Mouse (Mus musculus) brown adipose tissue, adult 24 weeks (tissue): ENCODE measurements around the gene Grasp. TPM values are rescaled to one million over a fixed set of nuclear protein-coding genes. Genes with fewer than 3 reads are reported as not detected.
A peak's percentile ranks its signal among the peaks of the same experiment; 100 is the strongest.

Experiments
- H3K27ac ChIP-seq: fragments of 200-500 bp; replicated peaks from 2 replicates; pipeline ENCODE4 v1.5.1; 2012; ENCODE audit warnings: low read depth, mild to moderate bottlenecking, low read length
- H3K4me1 ChIP-seq: fragments of 200-500 bp; 2 replicates; pipeline ENCODE4 v1.6.1; 2012; ENCODE audit warnings: low read length, mixed read lengths; ENCODE audit not compliant: control insufficient read depth, insufficient read depth, insufficient read length
- H3K4me3 ChIP-seq: fragments of 200-500 bp; 2 replicates; pipeline ENCODE4 v1.5.1; 2012; ENCODE audit warnings: low read depth, mild to moderate bottlenecking, low read length, moderate library complexity; ENCODE audit not compliant: insufficient read depth
- polyA plus RNA-seq: library from polyadenylated mRNA; stranded (reverse); fragments of >200 nt; gene quantifications from 2 replicates; pipeline ENCODE4 v1.2.4, GENCODE M21; 2012; ENCODE audit not compliant: missing spikeins, insufficient read depth, insufficient read length

Gene Grasp
- polyA plus RNA-seq, 1 experiment, result 3.7 TPM

DNA sequence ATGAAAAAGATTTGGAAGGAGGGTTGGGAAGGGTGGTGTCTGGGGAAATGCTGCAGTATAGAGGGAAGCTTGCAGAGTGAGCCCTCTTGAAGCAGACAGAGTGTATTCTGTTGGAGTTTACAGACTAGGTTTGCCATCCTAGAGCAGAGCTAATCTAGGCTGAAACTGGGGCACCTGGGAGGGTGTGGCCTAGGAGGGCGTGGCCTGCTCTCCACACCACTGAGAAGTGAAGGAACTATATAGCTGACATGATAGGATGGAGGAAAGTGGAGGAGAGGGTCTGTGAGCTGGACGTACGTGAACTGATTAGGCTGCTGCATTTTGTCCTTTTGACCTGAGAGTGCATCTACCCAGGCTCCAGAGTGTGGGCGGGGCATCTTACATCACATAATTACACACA lies 20.3 kb upstream of the Grasp start:
- Histone ChIP-seq H3K4me3 (no peak overlapping the region), H3K4me1 (no peaks in the 10 kb centered on the region), H3K27ac (no peak overlapping the region)

DNA sequence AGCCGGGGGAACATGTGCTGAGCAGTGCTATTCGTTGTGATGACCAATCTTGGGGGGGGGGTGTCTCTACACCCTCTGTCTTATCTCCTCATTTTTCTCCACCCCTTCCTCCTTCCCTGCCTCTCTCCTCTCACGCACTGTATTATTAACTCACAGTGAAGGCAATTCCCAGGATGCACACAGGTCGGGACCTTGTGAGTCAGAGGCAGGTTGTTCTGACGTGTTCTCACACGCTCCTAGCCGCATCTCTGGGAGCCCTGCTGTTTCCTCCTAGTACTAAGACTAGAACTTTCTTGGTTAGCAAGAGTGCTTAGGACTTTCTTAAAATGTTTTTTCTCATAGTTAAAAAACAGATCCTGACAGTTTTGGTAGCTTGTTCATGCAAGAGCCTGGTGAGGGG lies 19.2 kb upstream of the Grasp start:
- Histone ChIP-seq H3K4me1 (no peaks in the 10 kb centered on the region), H3K4me3 (no peak overlapping the region), H3K27ac (no peak overlapping the region)

DNA sequence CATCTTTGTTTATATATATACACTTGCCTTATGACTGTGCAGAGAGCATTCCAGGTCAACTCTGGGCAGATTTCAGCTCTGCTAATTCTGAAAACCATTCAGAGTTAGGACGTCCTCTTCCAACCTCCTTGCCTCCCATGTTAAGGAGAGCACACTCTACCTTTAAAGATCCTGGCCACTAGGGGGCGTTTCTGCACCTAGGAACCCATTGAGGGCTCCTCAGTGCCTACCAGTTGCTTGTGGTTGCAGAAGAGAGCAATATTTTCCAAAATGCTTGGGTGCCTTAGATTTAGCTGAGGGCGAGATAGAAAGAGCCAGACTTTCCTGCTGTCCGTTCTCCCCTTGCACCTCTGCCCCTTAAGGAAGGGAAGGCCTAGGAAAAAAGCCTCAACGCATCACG lies 13.8 kb upstream of the Grasp start:
- Histone ChIP-seq H3K27ac (no peak overlapping the region), H3K4me3 (no peak overlapping the region), H3K4me1 (peaks cover 3% of the 10 kb centered on the region; the same call in 1 of the 2 replicates)

DNA sequence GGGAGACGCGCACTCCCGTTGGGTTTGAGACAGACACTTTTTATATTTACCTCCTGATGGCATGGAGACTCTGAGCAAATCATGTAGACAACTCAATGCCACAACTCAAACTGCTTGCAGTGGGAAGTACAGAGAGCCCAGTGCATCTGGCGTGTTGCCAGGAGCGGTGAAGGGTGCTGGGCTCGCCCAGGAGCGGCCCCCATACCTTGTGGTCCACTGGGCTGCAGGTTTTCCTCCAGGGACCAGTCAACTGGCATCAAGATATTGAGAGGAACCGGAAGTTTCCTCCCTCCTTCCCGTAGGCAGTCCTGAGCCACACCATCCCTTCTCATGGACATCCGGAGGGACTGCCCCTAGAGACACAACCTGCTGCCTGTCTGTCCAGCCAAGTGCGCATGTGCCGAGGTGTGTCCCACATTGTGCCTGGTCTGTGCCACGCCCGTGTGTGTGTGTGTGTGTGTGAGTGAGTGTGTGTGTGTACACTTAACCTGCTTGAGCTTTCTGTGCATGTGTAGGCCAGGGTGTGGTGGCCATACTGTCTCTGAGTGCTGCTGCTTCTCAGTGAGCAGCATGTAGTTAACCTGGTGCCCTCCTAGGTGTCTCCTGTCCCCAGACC lies 12.9 kb upstream of the Grasp start:
- Histone ChIP-seq H3K27ac (no peak overlapping the region), H3K4me3 (no peak overlapping the region), H3K4me1 (peaks cover 3% of the 10 kb centered on the region; the same call in 1 of the 2 replicates)

DNA sequence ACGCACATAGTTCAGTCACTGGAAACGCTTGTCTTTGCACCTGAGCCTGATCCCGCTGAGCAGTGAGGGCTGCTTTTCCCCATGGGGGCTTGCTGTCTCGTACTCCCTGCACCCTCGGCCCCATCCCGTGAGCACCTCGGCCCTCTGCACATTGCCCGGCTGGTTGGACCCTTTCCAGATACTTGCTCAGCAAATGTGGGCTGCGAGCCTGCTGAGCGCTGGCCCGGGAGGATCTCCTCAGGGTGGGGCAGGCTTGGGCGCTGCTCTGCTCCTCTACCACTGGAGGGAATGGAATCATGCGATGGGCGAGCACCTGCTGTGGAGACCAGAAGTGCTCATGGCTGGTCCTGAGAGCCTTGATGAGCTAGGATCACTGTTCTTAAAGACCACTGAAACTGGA lies 11.6 kb upstream of the Grasp start:
- H3K4me3 ChIP-seq, result no peak overlapping the region
- H3K27ac ChIP-seq, result no peak overlapping the region
- H3K4me1 ChIP-seq, result peaks cover 3% of the 10 kb centered on the region; the same call in 1 of the 2 replicates

DNA sequence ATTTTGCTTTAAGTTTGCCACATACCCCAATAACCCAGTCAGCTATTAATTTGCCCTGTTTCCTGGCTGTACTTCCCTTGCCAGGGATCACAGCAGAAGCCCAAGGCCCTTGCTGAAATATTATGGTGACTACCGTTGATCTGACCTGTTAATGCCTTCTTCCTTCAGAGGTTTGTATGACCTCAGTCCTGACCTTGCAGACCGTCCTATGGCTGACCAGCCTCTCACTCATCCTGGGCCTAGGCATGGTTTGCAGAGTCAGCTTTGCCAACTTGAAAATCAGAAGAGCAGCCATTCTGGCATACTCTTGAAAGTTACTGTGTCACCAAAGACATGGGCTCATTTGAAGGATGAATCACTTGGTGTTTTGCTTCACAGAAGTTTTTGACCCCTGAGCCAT lies 8.9 kb upstream of the Grasp start:
- Histone ChIP-seq H3K27ac (no peak overlapping the region), H3K4me3 (no peak overlapping the region), H3K4me1 (peaks cover 3% of the 10 kb centered on the region; the same call in 1 of the 2 replicates)

DNA sequence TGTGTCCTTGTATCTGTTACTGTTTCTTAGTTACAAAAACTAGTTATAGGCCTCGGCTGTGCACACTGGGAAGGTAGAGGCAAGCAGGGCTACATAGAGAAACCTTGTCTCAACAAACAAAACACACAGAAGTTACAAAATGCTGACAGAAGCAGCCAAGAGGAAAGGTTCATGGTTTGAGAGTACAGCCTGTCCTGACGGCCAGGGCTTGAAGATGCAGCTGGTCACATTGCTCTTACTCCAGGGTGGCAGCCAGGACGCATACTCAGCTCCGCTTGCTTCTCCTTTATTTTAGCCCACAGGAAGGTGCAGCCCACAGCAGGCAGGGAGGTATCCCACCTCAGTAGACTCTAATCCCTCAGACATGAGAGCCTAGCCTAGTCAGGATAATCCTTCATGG lies 8.0 kb upstream of the Grasp start:
- Histone ChIP-seq H3K4me3 (no peak overlapping the region), H3K27ac (no peak overlapping the region), H3K4me1 (peaks cover 3% of the 10 kb centered on the region; the same call in 1 of the 2 replicates)

DNA sequence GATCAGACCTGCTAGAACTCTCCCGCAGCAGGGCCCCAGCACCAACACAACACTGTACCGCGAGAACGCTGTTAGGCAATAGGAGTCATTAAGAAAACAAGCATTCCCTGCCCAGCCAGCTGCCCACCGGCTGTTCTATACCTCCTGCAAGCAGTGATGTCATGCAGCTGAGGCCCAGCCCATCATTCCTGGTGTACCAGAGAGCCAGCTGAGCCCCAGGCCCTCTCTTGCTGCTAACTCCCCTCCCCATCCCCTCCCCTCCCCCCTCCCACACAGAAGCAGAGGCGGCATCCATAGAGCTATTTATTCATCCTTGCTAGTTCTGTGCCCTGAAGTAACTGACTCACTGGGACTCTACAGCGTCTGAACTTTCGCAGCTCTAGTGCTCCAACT lies 3.1 kb upstream of the Grasp start:
- Histone ChIP-seq H3K27ac (no peak overlapping the region), H3K4me3 (no peak overlapping the region), H3K4me1 (no peaks in the 10 kb centered on the region)

DNA sequence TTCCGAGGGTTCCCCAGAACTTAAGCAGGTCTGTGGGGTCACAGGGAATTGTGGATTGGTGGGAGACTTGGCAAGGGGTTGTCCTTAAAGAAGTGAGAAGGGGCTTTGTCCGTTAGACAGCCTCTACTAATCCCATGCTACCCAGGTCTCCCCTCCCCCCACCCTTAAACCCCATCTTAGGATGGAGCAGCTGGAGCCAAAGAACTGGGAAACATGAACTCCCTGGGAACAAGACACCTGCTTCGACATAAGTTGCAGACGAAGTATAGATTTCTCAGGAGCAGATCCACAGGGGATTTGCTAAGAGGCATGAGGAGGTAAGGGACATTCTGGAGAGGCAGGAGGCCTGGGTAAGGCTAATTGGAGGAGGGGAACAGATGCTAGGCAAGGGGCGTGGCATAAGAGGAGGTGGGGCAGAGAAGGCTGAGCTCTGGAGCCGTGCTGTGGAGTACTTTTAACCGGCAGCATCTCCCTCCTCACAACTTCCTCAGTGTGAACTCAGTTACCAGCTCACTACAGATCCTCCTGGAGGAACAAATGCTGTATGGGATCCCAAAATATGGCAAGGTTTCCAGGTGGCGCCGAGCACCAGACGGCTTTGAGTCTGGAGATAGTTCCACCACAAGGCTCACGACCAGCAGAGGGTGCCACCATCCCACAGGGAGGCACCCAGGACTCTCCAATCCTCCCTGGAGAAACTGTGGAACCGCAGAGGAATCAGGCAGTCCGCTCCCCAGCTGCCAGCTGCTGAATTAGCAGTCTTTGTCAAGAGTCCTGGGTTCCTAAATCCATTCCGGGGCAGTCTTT lies 2.5 kb upstream of the Grasp start:
- no peak overlapping the region for H3K27ac ChIP-seq
- H3K4me3 ChIP-seq, result no peak overlapping the region
- no peaks in the 10 kb centered on the region for H3K4me1 ChIP-seq

DNA sequence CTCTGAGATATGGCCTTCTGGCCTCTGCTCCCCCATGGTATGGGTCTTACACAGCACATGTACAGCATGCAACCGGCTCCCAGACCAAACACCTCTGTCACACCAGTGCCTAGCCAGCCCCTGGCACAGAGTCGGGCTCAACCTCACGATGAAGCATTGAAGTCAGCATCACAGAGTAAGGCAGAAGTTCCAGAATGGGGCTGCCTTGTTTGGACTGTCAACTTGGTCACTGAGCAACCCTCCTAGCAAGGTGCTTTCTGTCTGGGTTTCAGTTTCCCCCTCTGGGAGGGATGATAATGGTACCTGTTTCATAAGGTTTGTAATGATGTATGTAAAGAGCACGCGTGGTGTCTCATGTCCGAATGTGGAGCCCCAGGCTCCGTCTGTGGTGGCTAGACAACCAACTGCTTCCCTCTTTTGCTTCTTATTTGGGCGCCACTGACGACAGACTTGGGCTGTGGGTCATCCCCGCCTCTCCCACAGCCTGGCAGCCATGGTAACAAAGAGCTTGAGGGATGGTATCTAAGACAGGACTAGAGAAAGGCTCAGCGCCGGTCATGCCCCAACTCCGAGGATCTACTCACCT lies 998 bp upstream of the Grasp start:
- no peaks in the 10 kb centered on the region for H3K4me1 ChIP-seq
- no peak overlapping the region for H3K4me3 ChIP-seq
- H3K27ac ChIP-seq, result no peak overlapping the region

DNA sequence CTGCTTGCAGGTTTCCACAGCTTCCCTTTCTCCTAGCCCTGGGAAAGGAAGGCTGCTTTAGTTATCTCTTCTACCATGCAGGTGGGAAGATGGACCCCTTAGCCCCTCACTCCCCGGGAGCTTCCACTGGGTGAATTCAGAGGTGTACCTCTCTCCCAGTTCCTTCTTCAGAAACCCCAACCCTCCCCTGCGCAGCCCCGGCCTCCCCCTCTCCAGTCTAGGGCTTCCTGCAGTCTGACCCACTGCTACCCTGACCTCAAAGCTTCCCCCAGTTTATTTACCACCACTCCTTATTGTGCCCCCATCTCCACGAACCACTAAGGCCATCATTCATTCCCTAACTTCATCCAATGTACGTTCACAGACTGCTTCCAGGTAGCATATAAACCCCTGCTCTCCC lies 392 bp upstream of the Grasp start:
- no peaks in the 10 kb centered on the region for H3K4me1 ChIP-seq
- H3K27ac ChIP-seq, result no peak overlapping the region
- H3K4me3 ChIP-seq, result peak overlapping the region; percentile 87; the same call in 1 of the 2 replicates

DNA sequence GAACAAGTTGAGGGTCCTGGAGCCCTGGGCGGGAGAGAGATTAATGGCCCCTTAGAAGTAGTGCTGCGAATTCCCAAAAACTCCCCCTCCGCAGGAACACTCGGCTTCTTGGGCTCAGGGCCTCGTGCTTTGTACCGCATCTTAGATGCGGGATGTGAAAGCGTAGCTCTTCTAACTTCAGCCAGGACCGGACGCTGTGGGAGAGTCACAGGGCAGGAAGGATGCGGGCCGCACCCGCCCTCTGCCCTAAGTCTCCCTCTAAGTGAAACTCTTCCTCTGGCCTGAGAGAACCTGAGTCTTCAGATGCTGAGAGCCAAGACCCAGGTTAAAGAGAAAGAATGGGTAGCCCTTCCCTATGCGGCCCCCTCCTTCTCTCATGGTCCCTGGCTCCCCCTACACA lies 989 bp downstream of the Grasp start:
- peak overlapping the region; percentile 87 for H3K4me3 ChIP-seq
- peaks cover 5% of the 10 kb centered on the region for H3K4me1 ChIP-seq
- peak overlapping the region; percentile 94 for H3K27ac ChIP-seq

DNA sequence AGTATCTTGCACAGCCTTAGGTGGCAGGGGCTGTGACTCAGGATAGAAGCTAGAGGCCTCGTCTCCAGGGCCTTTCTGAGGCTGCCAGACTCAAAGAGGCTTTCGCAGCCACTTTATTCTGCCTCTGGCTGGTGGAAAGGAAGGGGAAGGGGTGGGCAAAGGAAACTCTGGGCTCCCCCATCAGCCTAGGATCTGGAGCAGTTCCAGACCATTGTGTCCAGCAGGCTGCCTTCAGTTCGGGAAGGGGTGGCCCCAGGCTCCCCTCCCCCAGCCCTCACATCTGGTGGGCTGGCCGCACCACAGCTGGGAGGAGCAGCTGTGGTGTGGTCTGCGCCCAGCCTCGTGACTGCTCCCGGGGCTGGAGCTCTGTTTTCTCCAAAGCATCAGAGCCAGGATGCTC lies 4.0 kb downstream of the Grasp start:
- Histone ChIP-seq H3K4me3 (peak overlapping the region; percentile 24; the same call in 1 of the 2 replicates), H3K27ac (peak overlapping the region; percentile 72), H3K4me1 (peaks cover 5% of the 10 kb centered on the region)

DNA sequence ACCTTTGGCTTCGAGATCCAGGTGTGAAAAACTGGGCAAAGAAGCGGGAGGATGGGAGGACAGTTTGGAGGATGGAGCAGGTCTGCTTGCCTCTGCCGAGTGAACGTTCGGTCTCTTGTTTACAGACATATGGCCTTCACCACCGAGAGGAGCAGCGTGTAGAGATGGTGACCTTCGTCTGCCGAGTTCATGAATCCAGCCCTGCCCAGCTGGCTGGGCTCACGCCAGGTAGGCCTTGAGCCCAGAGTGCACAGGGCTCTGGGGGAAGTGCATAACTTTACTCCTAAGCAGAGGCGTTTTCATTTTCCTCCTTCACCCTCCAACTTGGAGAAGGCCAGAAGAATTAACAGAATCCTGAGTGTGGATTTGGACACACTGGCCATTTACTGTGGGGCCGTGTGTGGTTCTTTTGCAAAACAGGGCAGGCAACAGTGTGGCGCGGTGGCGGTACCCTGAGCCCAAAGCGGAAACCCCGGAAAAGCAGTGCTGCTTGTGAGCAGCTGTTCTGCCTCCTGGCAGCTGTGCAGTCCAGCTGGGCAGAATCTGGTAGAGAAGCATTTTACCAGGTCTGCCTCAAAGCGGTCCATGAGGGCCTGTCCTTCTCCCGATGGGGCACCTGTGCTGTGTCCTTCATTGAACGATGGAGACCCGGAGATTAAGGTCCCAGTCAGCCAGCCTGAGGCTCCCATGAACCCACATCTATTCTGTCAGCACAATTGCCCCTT lies 5.0 kb downstream of the Grasp start:
- Histone ChIP-seq H3K27ac (peak overlapping the region; percentile 36), H3K4me3 (no peak overlapping the region), H3K4me1 (peaks cover 5% of the 10 kb centered on the region)

DNA sequence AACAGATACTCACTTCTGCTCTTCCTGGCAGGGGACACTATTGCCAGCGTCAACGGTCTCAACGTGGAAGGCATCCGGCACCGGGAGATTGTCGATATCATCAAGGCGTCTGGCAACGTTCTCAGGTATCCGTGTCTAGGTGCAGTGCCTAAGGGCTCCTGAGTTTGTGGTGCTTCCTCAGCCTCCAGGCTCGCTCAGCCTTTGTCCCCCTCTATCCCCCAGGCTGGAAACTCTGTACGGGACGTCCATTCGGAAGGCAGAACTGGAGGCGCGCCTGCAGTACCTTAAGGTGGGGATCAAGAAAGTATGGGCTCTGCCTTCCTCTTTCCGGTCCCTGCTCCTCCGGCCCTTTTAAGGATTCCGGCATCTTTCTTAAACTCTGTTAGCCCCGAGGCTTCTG lies 6.5 kb downstream of the Grasp start:
- H3K4me1 ChIP-seq, result peaks cover 9% of the 10 kb centered on the region
- H3K4me3 ChIP-seq, result no peak overlapping the region
- no peak overlapping the region for H3K27ac ChIP-seq
